Mouse (Mus musculus): Measurements from ENCODE around the gene Gatad2a.
"Not testable (repeated sequence)": the region's sequence is repeated elsewhere in the genome, so short reads cannot be mapped to it uniquely, and the experiment has no call there.

Gene Gatad2a

DNA sequence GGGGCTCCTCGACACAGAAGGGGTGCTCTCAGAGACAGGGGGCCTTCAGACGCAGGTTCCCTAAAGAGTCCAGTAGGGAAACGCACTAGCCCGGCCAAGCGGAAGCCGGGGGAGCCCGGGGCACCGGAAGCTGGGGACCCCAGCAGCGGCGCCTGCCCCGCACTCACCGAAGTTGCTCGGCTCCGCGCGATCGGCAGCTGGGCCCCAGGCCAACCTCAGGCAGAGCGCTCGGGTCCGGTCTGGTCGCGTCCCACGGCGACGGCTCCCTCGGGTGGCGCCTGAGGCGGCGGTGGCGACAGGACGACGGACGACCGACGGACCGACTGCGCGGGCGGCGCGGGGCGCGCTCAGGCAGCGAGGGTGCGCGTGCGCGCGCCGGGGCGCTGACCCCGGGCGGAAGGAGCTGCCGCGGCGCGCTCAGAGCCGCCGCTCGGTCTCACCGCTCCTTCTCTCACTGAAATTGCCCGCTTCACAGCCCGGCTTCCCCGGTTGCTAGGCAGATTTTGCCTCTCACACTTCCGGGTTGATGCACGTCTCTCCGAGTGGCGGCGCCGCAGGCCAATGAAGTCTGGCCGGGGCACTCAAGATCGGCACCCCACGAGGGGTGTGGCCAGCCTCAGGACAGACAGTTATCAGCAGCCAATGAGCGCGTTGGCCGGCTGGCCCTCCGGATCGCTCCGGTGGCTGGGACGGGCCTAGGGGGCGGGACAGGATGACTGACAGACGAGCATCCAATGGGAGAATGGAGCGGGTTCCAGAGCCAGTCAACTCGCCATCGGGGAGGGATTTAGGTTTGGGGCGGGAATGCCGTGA lies at the start of gene Gatad2a:
Gene Gatad2a (minus strand): TSS at position 609 of the 813 bp plus-strand sequence.
- peak; percentile 93 for DNase-seq (ENCODE audit: extremely low read depth, low read depth, low spot score)

DNA sequence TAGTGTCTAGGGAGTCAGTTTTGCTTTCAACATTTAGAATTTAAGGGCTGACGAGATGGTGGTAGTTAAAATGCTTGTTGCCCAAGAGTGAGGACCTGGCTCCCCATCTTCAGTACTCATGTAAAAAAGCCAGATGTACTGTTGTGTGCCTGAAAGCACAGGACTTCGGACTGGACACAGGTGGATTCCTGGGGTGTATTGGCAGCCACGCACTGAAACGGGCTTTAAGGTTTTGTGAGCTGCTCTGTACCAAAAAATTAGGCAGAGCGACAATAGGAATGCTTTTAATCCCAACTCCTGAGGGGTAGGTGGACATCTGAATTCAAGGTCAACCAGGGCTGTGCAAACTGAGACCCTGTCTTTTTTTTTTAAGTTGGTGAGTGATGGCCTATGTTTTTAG lies 47.8 kb upstream of the Gatad2a start:
- no peak for DNase-seq (ENCODE audit: extremely low read depth, low read depth, low spot score)

DNA sequence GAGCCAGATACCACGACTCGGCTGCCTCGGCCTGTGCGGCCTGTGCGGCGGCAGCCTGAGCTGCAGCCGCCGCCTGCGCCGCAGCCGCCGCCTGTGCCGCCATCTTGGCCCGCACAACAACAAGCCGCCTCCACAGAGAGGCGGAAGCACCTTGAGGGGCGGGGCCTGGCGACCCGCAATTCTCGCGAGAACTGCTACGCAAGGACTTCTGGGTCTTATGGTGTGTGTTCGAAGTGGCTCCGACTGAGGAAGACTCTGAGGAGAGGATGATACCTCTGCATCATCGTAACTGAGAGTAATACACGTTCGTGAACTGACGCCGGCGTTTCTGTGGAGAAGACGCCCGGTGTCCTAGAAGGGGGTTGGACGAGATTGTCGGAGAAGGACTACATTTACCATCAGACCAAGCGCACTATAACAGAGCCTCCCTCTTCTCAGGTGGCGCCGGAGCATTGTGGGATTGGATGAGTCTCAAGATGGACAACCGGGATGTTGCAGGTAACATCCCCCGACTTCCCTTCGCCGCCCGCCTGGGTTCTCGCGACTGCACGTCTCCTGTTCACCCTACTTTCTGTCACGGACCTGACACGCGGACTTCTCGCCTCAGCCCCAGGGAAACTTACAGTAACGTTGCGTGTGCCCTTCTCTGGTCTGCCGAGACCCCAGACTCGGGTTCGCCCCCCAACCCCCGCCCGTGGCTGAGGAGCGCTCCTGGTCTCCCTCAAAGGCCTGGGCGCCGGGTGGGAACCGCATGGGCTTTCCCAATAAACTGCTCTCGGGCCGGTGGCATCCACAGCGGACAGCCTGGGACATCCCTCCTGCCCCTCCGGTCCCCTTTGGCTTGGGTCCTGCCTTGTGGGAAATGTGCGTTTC lies 46.6 kb upstream of the Gatad2a start, which contains the start of the genes Mau2 and Sugp1:
Gene Mau2 (minus strand): TSS at position 152 of the 873 bp plus-strand sequence.
Gene Sugp1 (plus strand): TSS at position 231 of the 873 bp plus-strand sequence.
- DNase-seq (ENCODE audit: extremely low read depth, low read depth, low spot score), result peak; percentile 68

DNA sequence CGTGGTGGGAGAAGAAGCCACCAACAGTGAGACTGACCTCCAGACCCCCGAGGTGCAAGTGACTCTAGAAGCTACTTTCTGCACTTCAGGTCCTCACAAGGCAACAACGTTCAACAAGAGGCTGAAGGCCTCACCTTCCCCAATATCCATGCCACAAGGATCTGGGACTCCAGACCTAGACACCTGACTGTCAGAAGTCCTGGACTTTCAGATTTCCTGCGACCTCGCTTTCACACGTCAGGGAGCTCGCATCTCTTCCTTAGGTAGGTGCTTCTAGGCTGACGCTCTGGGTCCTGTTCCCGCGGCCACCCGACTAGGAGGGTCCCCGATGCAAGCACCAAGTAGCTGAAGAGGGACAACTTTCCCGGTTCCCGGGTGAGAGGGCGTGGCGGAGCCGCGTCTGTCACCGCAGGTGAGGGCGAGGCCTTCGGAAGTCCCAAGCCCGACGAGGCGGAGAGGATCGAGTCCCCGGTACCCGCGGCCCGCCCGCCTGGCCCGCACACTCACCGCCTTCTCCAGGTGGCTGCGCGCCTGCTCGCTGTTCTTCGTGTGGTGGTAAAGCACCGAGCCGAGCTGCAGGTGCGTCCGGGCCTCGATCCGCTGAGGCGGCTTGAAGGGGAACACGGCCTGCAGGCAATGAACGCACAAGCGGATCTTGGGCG lies 45.8 kb upstream of the Gatad2a start:
- no peak for DNase-seq (ENCODE audit: extremely low read depth, low read depth, low spot score)

DNA sequence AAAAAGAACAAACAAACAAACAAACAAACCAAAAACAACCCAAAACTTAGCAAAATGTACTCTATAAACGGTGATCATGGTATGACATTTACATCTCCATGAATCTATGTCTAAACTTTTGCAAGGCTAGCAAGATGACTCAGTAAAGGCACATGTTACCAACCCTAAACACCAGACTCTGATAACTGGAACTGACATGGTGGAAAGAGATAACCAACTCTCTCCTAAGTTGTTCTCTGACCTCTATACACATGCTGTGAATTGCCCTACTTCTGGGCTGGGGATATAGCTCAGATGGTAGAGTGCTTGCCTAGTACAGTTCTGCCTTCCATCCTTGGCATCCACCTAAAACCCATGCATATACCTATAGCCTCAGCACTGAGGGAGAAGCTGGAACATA lies 41.8 kb upstream of the Gatad2a start:
- DNase-seq (ENCODE audit: extremely low read depth, low read depth, low spot score), result no peak

DNA sequence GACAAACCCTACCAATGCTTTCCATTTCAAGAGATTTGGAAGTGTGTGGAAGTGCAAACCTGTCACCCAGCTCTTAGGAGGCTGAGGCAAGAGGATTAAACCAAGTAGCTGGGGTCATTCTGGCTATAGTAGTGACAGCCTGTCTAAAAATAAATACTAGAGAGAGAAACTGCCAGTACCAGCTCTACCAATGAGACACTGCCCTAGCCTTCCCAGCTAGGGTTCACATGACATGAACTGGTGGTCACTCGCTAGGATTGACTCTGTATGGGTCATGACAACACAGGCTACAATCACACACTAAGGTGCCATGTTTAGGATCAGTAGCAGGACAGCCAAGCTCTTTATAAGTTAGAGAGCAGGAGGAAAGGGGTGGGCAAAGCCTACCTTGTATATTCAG lies 34.1 kb upstream of the Gatad2a start:
- DNase-seq (ENCODE audit: extremely low read depth, low read depth, low spot score), result no peak

DNA sequence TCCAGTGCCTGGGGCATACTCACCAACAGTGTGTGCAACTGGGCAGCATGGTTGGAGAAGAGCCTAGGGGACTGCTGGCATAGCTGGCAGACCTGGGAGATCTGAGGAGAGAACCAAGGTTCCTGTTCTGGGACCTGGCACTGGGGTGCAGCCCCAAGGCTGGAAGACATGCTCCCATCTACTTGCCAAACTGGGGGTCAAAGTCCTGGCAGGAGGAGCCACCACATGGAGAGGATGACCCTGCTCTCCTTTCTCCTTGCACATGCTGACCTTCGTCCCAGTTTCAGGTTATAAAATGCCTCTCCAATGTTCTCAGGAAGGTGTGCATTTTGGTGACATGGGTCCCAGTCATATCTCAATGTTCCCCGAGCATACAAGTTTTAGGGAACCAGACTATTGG lies 30.0 kb upstream of the Gatad2a start:
- no peak for DNase-seq (ENCODE audit: extremely low read depth, low read depth, low spot score)

DNA sequence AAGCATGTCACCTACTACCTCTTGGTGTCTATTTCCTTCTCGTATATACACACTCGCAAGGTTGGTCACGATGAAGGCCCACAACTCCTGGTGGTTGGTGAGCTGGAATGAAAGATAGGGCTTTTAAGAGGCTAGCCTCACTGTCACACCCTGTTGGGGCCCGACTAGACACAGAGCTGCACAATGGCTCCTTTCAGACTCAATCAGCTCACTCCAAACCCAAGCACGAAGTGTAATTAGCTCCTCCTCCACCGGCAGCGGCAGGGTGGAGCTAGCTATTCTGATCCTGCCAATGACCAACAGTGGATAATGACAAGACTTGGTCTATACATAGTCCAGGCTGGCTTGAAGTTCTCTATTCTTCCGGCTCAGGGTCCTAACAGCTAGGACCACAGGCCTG lies 27.4 kb upstream of the Gatad2a start:
- no peak for DNase-seq (ENCODE audit: extremely low read depth, low read depth, low spot score)

DNA sequence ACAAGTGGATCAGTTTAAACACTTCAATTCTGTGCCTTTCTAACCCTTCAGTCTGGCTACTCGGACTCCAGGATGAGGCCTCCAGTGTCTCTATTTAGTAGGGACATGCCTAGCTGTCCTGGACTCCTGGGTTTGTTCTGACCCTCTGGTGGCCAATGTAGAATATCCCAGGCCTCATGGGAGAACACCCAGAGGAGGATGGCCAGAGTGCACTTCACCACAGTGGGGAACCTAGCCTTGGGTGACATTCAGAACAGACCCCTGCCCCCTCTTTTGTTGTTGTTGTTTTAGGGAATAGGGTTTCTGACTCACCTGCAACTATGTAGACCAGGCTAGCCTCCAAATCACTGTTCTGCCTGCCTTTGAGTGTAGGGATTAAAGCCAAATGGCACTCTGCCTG lies 18.8 kb upstream of the Gatad2a start:
- DNase-seq (ENCODE audit: extremely low read depth, low read depth, low spot score), result no peak

DNA sequence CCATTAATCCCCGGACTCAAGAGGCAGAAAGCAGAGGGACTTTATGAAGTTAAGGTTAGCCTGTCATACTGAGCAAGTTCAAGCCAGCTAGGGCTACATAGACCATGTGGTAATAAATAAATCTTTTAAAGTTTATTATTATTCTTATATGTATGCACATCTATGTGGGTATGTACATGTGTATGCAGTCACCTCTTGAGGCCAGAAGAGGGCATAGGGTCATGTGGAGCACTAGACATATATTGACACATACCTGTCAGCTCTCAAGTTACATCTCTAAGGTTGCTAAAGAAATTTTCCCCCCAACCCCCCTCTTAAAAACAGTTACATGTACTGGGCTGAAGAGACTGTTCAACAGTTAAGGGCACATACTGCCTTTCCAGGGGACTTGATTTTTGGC lies 16.6 kb upstream of the Gatad2a start:
- no peak for DNase-seq (ENCODE audit: extremely low read depth, low read depth, low spot score)

DNA sequence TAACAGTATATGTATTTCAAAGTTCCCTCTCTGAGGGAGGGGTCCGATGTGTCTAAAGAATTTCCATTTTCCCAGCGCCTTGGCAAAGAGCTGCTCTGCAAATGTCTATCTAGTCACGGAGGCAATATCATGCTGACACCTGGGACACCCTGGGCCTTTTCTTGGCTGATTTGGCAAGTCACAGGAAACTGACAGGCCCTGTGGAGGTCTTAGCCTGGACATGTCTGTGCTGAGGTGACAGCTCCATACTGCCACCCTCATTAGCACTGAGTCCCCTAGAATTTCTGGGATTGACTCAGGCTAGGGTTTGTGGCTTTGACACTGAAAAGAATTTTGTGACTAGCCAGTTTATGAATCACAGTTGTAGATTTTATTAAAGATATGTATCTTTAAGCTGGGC lies 16.2 kb upstream of the Gatad2a start:
- no peak for DNase-seq (ENCODE audit: extremely low read depth, low read depth, low spot score)

DNA sequence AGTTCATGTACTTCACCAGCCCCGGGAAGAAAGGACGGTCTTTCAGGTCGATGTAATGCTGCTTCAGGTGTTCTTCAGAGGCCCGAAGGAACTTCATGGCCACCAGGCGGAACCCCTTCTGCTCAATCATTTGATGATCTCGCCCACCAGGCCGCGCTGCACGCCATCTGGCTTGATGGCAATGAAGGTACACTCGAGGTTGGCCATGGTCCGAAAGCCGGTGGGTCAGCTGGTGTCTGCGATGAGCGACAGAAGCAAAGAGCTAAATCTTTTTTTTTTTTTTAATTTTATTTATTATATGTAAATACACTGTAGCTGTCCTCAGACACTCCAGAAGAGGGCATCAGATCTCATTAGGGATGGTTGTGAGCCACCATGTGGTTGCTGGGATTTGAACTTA lies 14.6 kb upstream of the Gatad2a start:
- DNase-seq (ENCODE audit: extremely low read depth, low read depth, low spot score), result not testable (repeated sequence)

DNA sequence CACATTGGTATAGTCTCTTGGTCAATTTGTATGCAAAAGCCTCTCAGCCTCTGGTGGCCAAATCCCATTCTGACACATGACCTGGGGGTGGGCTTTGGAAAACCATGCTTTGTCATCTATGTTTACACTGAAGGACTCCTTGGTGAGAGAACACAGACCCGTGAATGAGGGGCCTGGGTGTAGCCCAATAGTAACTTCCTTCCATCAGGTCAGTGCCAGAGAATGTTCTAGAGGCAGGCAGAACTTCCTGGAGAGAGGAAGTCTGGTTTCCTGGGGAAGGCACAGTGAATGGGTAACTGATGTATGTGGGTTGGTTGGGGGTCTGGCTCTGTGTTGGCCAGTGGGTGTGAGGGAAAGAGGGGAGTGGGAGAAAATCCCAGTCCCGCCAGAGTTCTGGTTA lies 9.0 kb upstream of the Gatad2a start:
- no peak for DNase-seq (ENCODE audit: extremely low read depth, low read depth, low spot score)

DNA sequence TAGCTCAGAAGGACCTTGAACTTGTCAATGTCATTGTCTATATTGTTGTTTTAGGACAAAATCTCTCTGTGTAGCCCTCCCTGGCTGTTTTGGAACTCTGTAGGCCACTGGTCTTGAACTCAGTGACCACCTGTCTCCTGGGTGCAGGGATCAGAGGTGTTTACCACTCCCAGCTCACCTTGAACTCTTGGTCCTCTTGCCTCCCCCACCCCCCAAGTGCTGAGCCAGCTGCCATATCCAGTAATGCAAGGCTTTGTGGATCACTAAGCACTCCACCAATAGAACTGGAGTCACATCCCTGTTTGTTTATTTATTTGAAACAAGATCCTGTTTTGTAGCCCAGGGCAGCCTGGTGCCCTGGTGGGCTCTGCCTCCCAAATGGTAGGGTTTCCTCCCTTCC lies 8.2 kb upstream of the Gatad2a start:
- no peak for DNase-seq (ENCODE audit: extremely low read depth, low read depth, low spot score)

DNA sequence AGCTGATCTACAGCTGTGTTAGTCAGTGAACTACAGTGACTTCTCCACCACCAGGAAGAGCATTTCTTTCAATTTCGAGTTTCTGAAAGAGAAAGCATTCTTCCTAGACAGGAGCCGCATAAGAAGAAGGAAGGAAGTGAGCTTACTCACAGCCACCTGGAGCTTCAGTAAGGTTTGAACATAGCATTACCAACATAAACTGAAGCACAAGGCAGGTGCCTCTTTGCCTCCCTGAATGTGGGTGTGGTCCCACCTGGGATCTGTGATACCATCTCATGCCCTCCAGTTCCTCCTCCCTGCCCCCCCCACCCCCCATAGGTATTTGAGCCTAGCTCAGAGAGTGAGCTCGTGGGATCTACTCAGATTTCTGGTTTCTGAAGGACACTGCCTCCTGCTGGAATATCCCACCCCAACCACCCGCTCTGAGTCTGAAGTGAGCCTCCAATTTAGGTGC lies 7.0 kb upstream of the Gatad2a start:
- DNase-seq (ENCODE audit: extremely low read depth, low read depth, low spot score), result no peak

DNA sequence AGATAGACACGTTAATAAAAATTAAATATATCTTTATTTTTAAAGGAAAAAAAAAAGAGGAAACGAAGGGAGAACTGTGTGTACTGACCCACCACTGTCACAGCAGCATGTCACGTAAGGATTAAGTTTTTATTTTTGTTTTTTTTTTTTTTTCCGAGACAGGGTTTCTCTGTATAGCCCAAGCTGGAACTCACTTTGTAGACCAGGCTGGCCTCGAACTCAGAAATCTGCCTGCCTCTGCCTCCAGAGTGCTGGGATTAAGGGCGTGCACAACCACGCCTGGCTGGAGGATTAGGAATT lies 5.7 kb upstream of the Gatad2a start:
- not testable (repeated sequence) for DNase-seq (ENCODE audit: extremely low read depth, low read depth, low spot score)

DNA sequence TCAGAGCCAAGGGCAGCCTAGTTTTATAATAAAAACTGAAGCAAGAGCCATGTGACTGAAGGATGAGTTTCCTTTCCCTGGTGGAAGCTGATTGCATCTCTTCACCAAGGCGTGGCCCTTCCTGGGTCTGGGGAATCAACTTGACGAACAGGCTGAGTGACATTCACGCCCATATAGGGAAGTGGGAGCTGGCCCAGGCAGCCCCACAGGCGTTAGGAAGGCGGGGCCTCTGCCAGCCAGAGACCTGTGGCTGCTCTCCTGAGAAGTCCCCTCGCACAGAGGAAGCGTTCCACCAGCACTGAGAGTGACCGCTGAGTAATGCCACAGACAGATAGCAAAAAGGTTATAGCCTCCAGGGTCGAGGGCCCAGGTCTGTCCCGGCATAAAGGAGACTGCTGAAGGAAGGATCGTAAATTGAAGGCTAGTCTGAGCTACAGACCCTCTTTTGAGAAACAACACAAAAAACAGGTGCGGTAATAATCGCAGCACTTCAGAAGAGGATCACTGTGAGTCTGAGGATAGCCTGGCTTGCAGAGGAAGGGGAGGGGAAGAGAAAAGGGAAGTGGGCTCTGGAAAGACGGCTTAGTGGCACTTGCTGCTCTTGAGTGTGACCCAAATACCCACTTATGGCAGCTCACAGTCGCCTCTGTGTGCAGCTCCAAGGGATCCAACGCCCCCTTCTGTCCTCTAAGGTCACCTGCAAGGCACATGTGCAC lies 5.2 kb upstream of the Gatad2a start:
- DNase-seq (ENCODE audit: extremely low read depth, low read depth, low spot score), result peak; percentile 52

DNA sequence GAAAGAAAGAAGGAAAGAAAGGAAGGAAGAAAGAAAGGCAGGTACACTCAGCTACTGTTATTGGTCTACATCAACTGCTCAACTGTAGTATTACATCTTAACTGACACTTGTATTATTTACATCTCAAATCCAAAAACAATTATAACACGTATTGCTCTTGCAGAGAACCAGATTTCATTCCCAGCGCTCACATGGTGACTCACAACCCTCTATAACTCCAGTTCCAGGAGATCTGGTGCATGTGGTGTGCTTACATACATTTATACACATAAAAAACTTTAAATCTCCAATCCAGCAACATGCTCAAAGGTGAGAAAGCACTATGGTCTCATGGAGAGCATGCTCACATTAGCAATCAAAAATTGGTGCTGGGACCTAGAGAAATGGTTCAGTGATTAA lies 4.0 kb upstream of the Gatad2a start:
- no peak for DNase-seq (ENCODE audit: extremely low read depth, low read depth, low spot score)

DNA sequence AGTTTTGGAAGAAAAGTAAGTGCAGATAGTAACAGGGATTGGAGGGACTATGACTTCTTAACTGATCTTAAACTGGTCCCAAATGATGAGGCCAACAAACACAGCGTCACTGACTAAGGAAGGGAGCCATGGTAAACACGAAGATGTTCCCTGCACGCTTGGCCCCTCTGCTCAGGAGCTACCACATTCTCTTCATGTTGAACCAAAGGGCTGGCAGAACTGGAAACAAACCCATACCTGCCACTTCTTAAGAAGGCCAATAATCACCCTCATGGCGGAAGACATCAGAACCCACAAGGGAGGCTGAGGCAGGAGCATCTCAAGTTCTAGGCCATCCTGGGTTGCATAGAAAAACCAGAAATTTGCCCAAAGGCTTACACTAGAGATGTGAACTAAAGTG lies 3.1 kb upstream of the Gatad2a start:
- no peak for DNase-seq (ENCODE audit: extremely low read depth, low read depth, low spot score)

DNA sequence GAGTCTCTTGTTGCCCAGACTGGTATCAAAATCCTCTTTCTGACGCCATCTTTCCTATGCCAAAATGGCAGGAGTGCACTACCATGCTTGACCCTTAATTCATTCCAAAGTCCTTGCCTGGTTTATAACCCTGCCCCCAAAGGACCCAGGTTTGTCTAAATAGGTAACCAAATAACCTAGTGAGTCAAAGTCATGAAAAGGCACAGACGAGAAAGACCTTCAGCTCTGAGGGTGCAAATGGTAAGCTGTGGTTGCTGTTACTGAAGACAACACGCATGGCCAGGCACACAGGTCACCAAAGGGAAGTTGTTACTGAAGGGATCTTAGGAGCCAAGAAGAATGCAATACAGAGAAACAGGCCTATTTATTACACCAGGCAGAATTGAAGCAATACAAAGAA lies 2.5 kb upstream of the Gatad2a start:
- no peak for DNase-seq (ENCODE audit: extremely low read depth, low read depth, low spot score)
